Mouse (Mus musculus): ENCODE data around the gene Myh14.

Gene Myh14

DNA sequence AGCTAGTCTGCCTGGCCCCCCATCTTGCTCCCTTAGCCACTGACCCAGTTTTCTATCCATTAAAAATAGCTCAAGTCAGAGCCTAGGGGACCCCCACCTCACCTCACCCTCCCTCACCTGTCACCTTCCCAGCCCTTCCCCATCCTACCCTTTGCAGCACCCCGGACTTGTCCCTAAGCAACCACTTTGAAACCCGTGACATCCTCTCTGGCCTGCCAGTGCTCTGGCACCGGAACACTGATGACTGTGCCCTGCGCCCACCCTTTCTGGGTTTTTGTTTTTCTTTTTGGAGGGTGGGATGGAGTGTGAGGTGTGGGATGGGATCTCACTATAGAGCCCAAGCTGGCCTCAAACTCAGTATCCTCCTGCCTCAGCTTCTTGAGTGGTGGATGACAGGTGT lies 73.0 kb downstream of the Myh14 start:
- no peak for DNase-seq

DNA sequence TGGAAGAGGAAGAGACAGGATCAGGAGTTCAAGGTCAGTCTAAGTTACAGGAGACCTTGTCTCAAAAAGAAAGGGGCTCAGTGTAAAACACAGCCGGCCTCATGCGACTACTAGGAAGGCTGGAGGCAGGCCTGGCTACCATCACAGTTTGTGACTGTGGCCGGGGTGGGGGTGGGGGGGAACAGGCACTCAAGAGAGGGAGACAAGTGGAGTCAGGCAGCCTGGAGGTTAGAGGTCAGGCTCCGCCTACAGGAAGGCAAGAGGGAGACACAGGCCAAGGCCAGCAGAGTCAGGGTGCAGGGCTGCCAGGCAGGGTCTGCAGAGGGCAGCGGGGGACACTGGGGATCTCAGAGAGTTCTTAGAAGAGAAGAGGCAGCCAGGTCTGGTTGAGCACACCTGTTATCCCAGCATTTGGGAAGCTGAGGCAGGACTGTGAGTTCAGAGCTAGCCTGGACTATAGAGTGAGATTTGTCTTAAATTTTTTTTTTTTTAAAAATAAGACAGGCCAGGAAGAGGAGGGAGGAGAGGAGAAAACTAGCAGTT lies 73.6 kb downstream of the Myh14 start:
- DNase-seq: peak in 1 of 2 experiments; percentile 40

DNA sequence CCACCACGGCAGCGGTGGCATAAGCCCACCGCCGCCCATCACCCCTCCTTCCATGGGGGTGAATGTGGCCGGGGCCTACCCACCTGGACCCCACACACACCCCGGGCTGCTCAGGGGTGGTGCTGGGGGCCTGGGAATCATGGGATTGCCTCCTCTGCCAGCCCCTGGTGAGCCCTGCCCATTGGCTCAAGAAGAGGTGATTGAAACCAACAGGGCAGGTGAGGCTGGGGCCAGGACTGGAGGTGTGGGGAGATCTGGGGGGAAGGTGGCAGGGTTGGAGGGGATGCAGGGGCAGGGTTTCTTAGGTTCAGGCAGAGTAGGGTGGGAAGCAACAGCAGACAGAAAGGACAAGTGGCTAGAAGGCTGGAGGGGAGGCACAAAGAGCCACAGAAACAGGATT lies 74.6 kb downstream of the Myh14 start:
- peak in 1 of 2 experiments; percentile 45 for DNase-seq

DNA sequence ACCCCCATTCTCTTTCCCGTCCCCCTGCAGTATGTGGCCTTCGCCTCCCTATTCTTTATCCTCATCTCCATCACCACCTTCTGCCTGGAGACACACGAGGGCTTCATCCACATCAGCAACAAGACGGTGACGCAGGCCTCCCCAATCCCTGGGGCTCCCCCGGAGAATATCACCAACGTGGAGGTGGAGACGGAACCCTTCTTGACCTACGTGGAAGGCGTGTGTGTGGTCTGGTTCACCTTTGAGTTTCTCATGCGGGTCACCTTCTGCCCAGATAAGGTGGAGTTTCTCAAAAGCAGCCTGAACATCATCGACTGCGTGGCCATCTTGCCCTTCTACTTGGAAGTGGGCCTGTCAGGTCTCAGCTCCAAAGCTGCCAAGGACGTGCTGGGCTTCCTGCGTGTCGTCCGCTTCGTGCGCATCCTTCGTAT lies 75.5 kb downstream of the Myh14 start:
- DNase-seq: peak in 1 of 2 experiments; percentile 51

DNA sequence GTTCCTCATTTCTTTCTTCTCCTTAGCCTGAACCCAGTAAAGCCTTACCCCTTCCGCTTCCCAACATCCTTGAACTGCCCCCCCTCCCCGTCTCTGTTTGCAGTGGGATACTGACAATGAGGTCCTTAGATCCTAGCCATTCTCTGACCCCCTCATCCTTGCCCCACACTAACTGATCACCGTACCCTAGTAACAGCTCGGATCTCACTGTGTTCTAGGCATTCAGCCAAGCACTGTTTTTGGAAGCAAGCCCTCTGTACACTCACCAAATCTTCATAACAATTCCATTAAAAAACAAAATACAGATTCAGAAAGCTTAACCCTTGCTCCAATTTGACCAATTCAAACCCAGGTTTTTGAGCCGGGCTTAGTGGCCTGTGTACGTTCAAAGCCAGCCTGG lies 76.4 kb downstream of the Myh14 start:
- DNase-seq: peak; percentile 85 to 89

DNA sequence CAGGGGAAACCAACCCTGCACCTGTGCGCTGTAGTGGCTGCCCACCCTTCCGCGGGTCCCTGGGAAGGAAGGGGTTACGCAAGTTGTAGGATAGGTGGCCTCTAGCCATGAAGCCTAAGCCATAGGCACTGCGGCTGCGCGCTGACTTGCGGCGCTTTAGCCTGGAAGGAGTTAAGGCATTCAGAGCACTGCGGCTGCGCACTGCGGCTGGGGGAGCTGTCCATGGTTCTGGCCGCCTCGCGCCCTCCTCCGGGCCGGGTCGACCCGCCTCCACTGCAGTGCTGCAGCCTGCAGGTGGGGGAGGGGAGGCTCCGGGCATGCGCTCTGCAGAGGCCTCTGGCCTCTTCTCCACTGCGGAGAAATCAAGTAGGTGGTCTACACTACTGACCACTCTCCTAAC lies 76.9 kb downstream of the Myh14 start:
- DNase-seq: peak; percentile 98

DNA sequence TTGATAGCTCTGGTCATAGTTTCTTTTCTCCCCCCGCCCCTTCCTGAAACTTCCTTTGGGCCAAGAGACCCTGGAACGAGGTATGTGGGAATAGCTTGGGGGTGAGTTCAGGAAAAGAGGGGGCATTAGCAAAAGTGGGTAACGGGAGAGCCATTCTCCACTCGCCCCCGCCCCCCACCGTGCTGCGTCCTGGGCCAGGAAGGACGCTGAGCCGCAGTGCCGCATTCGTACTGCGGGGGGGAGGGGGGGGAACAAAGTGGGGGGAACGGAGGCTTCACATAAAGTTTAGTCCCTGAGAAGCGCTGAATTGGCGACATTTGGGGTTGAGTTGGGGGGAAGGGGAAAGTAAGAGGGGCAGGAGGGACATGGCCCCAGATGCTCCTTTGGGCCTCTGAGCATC lies 77.6 kb downstream of the Myh14 start:
- DNase-seq: peak in 1 of 2 experiments; percentile 59

DNA sequence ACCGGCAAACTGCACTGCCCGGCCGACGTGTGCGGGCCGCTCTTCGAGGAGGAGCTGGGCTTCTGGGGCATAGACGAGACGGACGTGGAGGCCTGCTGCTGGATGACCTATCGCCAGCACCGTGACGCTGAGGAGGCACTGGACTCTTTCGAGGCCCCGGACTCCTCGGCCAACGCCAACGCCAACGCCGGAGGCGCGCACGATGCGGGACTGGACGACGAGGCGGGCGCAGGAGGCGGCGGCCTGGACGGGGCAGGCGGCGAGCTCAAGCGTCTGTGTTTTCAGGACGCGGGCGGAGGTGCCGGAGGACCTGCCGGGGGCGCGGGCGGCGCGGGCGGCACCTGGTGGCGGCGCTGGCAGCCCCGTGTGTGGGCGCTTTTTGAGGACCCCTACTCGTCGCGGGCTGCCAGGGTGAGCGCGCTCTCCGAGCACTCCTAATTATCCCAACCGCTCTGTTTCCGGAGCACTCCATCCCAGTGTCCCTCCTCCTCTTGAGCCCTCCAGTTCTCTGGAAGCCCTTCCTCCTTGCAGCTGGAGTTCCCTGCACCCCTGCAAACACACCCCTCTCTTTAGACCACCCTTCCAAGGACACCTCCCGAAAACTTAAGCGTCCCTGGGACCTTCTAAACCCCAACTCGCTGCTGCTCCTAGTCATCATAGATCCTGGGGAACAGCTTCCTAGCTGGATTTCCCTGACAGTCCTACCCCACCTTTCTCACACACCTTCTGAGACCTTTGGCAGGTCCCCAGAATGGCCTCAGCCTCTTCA lies 79.1 kb downstream of the Myh14 start:
- peak; percentile 52 to 71 for DNase-seq

DNA sequence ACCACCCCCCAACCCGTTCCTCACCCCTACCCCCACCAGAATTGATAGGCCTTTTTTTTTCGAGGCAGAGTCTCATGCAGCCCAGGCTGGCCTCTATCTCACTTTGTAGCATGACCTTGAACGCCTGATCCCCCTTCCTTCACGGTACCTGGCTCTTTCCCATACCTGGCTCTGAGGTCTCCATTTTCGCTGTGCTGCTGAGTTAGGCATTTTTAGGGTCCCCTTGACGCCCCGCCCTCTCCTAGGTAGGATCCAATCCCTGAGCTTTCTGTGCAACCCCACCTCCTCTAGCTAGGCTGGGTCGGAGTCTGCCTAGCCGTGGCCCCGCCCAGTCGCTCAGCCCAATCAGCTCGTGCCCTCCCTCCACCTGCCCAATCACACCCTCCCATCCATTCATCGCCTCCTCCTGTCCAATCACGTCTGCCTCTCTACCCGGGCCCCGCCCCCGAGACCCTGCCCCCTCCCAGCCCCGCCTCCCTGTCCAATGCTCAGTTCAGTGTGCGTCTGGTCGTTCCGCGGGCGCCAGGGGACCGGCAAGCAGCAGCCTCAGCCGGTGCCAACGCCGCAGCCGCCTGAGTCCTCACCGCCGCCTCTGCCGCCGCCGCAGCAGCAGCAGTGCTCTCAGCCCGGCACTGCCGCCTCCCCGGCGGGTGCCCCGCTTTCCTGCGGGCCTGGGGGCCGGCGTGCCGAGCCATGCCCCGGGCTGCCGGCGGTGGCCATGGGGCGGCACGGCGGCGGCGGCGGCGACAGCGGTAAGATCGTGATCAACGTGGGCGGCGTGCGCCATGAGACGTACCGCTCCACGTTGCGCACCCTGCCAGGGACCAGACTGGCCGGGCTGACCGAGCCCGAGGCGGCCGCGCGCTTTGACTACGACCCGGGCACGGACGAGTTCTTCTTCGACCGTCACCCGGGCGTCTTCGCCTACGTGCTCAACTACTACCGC lies 80.0 kb downstream of the Myh14 start, which contains the start of gene Kcnc3:
TSS of gene Kcnc3 (plus strand) at position 263 of the 946 bp plus-strand sequence.
- peak; percentile 95 to 99 for DNase-seq

DNA sequence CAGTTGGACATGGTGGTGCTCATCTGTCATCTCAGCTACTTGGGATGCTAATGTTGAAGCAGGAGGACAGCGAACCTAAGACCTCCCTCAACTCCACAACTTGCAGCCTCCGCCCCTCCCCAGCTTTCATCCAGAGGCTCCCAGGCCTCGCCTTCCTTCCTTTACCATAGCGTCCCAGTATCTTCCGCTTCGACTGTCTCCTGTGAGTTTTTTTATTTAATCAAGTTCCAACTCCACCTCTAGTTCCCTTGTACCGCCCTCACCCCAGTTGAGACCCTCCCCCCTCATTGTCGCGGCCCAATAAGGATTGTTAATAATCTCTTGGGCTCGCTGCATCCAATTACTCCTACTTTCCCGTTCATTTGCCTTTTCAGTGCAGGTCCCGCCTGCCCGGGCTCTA lies 80.7 kb downstream of the Myh14 start:
- peak; percentile 54 to 55 for DNase-seq

DNA sequence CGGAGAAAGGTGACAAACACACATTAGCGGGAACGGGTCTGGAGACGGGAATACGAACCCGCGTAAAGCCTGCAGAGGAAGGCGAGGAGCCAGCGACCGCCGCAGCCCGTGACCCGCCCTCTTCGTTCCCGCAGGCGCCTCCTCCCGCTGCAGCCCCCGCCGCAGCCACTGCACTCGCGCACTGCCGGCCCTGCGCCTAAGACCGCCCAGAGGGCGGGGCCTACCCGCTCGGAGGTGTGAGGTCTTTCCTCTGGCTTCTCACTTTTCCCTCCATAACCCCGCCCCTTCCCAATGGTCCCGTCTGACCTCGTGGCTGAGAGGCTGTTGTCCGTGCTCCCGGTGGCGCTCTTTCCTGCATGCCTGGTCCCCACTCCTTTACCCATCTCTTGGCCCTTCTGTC lies 81.5 kb downstream of the Myh14 start:
- peak; percentile 96 to 99 for DNase-seq

DNA sequence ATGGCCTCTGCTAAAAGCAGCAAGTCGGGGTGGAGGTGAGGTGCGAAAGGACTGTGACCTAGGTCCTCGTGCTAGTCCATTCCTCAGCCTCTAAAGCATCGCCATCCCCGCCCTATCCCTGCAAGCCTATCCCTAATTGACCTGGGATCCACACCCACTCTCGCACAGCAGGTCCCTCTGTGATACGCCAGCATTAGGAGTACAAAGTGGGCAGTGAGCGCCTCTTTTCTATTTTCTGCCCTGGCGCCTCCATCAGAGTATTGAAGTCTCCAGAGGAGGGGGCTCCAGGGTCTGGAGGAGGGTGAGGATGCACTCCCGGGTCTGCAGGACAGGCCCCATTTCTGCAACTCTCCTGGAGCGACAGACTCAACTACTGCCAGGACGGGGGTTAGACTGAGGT lies 82.3 kb downstream of the Myh14 start:
- DNase-seq: peak; percentile 54 to 61

DNA sequence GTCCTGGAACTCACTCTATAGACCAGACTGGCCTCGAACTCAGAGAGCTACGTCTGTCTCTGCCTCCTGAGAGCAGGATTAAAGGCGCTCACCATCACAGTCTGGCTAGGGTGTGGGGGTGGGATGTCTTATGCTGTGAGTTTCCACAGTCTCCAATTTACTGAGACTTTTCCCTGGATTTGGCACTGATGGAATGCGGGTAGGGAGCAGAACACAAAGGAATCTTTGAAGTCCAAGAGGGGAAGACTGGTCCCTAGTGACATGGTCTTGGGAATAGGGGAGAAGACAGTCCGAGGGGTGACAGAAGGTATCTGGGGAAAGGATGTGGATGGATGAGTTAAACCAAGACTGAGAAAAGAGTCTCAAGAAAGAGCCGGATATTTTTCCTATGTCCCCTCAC lies 83.0 kb downstream of the Myh14 start:
- DNase-seq: peak in 1 of 2 experiments; percentile 19

DNA sequence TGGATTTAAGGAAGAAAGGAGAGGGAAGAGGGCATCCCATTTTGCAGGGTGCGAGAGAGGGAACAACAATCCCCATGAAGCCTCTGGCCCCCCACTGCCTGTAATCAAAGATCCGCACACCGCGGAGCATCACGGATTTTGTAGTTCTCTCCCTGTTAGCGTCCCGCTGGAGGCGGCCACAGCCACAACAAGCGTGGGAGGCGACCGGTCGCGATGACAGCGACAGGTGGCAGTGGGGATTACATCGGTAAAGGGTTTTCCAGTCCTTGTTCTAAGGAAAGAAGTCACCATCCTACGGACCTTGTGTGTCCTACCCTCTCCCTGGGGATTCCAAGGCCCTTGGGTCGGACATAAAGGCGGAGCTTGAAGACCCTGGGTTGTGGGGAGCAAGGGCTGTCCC lies 83.7 kb downstream of the Myh14 start:
- peak; percentile 89 to 95 for DNase-seq

DNA sequence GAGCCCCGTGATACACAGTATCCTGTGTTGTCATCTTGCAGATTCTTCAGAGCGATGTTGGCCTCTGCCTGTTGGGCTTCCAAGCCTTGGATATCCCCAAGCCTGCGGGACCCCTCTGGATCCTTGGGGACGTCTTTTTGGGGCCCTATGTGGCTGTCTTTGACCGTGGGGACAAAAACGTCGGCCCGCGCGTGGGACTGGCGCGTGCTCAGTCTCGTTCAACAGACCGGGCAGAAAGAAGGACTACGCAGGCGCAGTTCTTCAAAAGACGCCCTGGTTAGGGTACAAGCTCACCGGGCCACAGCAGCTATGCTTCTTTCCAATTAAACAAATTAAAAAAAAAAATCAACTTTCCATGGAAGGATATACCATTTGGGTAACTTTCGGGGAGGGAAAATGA lies 84.1 kb downstream of the Myh14 start:
- DNase-seq: peak; percentile 85 to 86

DNA sequence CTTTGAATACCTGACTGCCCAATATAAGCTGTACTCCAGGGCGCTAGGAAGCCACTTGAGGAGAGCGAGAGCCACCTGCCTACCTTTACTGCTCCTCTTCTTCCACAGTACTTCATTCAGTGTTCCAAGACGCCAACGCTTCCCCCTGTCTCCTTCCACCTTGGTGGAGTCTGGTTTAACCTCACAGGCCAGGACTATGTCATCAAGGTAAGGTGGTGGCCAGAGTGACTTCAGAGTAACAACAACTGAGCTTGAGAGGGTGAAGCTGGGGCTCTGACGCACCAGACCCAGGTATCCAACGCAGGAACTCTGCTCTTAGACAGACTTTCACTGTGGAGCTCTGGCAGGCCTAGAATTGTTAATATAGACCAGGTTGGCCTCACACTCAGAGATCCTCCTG lies 85.0 kb downstream of the Myh14 start:
- no peak for DNase-seq

DNA sequence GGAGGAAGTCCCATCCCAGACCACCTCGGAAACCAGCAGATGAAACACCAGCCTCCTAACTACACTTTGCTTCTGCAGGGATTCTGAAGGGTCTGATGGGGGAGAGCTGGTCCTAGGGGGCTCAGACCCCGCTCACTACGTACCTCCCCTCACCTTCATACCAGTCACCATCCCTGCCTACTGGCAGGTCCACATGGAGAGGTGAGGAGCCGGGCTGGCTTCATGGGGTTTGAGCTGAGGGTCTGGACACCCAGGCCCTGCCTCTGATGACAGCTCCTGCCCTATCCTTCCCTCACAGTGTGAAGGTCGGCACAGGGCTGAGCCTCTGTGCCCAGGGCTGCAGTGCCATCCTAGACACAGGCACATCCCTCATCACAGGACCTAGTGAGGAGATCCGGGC lies 85.7 kb downstream of the Myh14 start:
- DNase-seq: no peak

DNA sequence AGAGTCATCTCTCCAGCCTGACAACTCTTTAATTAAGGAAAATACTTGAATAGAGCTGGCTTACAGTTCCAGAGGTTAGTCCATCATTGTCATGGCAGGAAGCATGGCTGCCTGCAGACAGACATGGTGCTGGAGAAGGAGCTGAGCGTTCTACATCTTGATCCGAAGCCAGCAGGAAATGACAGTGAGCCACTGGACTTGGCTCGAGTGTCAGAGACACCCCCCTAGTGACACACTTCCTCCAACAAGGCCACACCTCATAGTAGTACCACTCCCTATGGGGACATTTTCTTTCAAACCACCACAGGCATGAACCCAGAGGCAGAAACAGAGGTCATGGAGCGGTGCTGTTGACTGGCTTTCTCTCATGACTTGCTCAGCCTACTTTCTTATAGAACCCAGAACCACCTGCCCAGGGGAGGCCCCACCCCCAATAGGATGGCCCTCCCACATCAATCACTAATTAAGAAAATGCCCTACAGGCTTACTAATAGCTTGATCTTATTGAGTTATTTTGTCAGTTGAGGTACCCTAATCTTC lies 86.3 kb downstream of the Myh14 start:
- DNase-seq: no peak

DNA sequence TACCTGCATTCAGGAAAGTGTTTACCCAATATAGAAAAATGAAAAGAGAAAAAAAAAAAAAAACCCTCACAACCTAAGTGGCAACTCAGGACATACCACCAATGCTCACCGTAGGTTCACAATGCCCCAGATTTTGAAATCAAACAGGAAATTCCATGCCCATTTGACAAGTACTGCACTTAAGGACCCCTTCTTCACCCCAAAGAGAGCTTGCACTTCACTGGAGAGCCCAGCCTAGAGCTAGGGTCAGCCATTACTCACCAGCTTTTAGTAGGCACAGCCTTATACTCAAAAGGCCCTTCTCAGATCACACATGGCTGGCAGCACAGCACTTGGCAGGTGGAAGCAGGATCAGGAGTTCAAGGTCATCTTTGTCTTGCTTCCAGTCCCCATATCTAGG lies 87.5 kb downstream of the Myh14 start:
- no peak for DNase-seq

DNA sequence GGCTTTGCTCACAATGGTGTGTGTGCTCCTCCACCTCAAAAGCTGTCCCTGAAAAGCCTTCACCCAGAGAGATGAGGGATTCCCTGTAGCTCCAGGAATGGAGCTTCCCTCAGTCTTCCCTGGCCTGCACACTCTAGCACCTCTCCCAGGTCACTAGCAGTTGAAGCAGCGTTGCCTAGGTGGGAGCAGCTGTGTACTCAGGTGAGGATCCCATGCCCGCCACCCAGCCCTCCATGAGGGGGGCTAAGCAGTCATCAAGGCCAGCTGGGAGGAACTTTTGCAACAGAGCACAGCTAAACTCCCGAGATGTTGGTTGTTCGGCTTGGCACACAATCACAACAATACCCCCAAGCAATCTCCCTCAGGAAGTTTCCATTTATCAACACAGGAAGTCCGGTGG lies 87.9 kb downstream of the Myh14 start:
- no peak for DNase-seq

DNA sequence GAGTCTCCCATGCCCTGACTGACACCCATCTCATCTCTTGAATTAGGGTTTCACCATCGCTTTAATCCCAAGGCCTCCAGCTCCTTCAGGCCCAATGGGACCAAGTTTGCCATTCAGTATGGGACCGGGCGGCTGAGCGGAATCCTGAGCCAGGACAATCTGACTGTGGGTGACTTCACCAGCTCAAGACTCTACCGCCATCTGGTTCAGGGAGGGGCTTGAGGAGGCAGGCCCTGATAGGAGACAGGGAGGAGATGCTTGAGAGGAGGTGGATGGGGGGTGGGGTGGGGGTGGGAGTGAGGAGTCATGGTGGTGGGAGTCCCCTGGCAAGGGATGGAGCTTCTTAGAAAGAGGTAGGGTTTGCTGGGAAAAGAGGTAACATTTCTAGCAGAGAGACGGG lies 89.0 kb downstream of the Myh14 start:
- no peak for DNase-seq

DNA sequence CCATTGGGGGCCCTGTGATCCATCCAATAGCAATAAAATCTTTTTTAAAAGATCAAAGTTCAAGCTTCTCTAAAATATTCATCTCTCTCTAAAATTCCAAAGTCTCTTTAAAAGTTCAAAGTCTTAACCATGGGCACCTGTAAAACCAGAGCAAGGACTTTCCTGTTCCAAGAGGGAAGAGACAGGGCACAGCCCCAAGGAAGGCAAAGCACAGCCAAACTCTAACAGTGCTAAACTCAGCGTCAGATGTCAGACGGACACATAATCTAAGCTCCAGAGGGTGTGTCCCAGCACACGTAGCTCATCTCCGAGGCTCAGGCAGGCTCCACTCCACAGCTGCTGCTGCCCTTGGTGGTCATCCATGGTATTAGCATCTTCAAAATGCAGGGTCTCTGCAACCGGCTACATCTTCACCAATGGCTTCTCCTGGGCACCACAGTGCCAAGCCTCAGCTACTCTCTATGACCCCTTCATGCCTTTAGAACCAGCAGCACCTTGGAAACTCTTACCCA lies 94.3 kb downstream of the Myh14 start:
- DNase-seq: no peak

DNA sequence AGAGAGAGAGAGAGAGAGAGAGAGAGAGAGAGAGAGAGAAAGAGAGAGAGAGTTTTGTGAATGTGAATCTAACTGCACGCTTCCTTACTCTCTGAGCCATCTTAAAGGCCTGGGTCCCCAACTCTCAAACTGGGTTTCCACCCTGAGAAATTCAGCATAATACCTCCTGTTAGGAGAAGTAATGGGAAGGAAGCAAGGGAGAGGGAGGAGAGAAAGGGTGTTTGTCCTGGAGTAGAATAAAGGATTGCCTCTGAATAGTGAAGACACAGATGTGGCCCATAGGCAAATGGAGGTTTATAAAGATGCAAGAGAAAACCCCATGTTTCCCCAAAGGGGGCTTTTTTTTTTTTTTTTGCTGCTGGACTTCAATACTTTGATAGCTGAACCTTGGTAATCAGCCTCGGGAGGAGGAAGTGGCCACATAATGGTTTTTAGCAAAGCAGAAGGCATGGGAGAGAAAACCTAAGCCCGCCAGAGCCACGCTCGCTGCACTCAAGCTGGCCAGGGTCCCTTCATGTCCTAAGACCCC lies 97.6 kb downstream of the Myh14 start:
- no peak for DNase-seq

All from cerebellum, adult 18-20 months (tissue).